Mouse (Mus musculus) liver, postnatal 0 days (tissue): ENCODE results near the gene Gm5965. TPM values are rescaled to one million over a fixed set of nuclear protein-coding genes. Genes with fewer than 3 reads are reported as not detected.

Experiments used
- ATAC-seq: fragments of 200-750 bp; cut with Nextera tagmentation; 2 replicates; pipeline ENCODE4 v1.8.0; 2017; ENCODE audit warnings: mild to moderate bottlenecking, moderate library complexity
- DNase-seq: peaks from one replicate; pipeline ENCODE4 v3.0.0-alpha.2; 2016
- H3K27ac ChIP-seq: fragments of 300-500 bp; sonication (generic); 2 replicates; pipeline ENCODE4 v1.5.1; 2014; ENCODE audit warnings: antibody characterized with exemption, moderate library complexity, mild to moderate bottlenecking, low read depth
- H3K27me3 ChIP-seq: fragments of 300-500 bp; sonication (generic); 2 replicates; pipeline ENCODE4 v1.6.1; 2014; ENCODE audit warnings: low read length, control low read depth, mixed read lengths; ENCODE audit not compliant: insufficient read depth
- H3K36me3 ChIP-seq: fragments of 300-500 bp; sonication (generic); replicated peaks from 2 replicates; pipeline ENCODE4 v1.6.1; 2014; ENCODE audit warnings: mild to moderate bottlenecking, control low read depth, low read length, moderate library complexity, mixed read lengths; ENCODE audit not compliant: insufficient read depth
- H3K4me1 ChIP-seq: fragments of 300-500 bp; sonication (generic); 2 replicates; pipeline ENCODE4 v1.6.1; 2014; ENCODE audit warnings: antibody characterized with exemption, mild to moderate bottlenecking, control low read depth; ENCODE audit not compliant: insufficient read depth
- H3K4me2 ChIP-seq: fragments of 300-500 bp; sonication (generic); 2 replicates; pipeline ENCODE4 v1.6.1; 2014; ENCODE audit warnings: low read depth, mild to moderate bottlenecking, low read length, moderate library complexity, mixed read lengths
- H3K4me3 ChIP-seq: fragments of 300-500 bp; sonication (generic); 2 replicates; pipeline ENCODE4 v1.5.1; 2014; ENCODE audit warnings: low read depth, low read length
- H3K9ac ChIP-seq: fragments of 300-500 bp; sonication (generic); replicated peaks from 2 replicates; pipeline ENCODE4 v1.6.1; 2014; ENCODE audit warnings: mild to moderate bottlenecking, moderate library complexity
- H3K9me3 ChIP-seq: fragments of 300-500 bp; sonication (generic); 2 replicates; pipeline ENCODE4 v1.6.1; 2016; ENCODE audit warnings: mild to moderate bottlenecking, control low read depth, low read length, mixed read lengths
- CTCF ChIP-seq: sonication (generic); IDR thresholded peaks from 2 replicates; pipeline ENCODE4 v1.5.1; 2016; ENCODE audit warnings: antibody characterized with exemption, low read depth
- EP300 ChIP-seq: IDR thresholded peaks from 2 replicates; pipeline ENCODE4 v1.6.1; 2016; ENCODE audit warnings: antibody characterized with exemption, low read depth, mild to moderate bottlenecking
- WGBS: fragments of 180-500 bp; shearing (Covaris S2); extraction: QIAGEN DNeasy Blood & Tissue Kit; methylation state at CpG from one replicate; pipeline ENCODE4 v1.1.7; 2014; ENCODE audit not compliant: insufficient replicate concordance; 5-methylcytosine and 5-hydroxymethylcytosine counted together
- polyA plus RNA-seq: library from polyadenylated mRNA; unstranded; fragments of >200 nt; fragmentation: Nextera tagmentation; extraction: Ambion mirVana; gene quantifications from 2 replicates; pipeline ENCODE4 v1.2.1, GENCODE M21; 2015

Gene Gm5965
- polyA plus RNA-seq, 1 experiment from 2014 or later, result not detected

- H3K27me3 ChIP-seq, result no peaks in the 10 kb centered on the region
- no peak overlapping the region for H3K4me3 ChIP-seq
- H3K9ac ChIP-seq, result no peak overlapping the region
- no peak overlapping the region for H3K4me2 ChIP-seq
- TF ChIP-seq EP300 (no peak), CTCF (no peak)
- no peak overlapping the region for H3K27ac ChIP-seq
- H3K36me3 ChIP-seq, result no peaks in the 10 kb centered on the region
- DNase-seq, result no peak
- no peaks in the 10 kb centered on the region for H3K4me1 ChIP-seq
- no peak for ATAC-seq
- WGBS, result 69% methylated on average over 3 of the region's 3 CpGs
- H3K9me3 ChIP-seq, result no peaks in the 10 kb centered on the region
Observed at GRCm38 (mm10) chr16:88826978-88827377, 49.3 kb downstream of the Gm5965 start.

Other genes with a start within 250 kb of the Gm5965 start
- gene Cldn8, start 214.7 kb upstream of the Gm5965 start, polyA plus RNA-seq, result 0.09 and 0.13 TPM in 2 replicates
- not detected in 2 replicates for gene Krtap24-1, start 165.6 kb upstream of the Gm5965 start, polyA plus RNA-seq
- not detected in 2 replicates for gene 2310079G19Rik, start 150.2 kb upstream of the Gm5965 start, polyA plus RNA-seq
- gene Krtap26-1, start 130.1 kb upstream of the Gm5965 start, polyA plus RNA-seq, result not detected in 2 replicates
- gene Krtap27-1, start 106.2 kb upstream of the Gm5965 start, polyA plus RNA-seq, result not detected in 2 replicates
- not detected in 2 replicates for gene 2310061N02Rik, start 69.9 kb upstream of the Gm5965 start, polyA plus RNA-seq
- not detected in 2 replicates for gene Krtap13-1, start 49.0 kb upstream of the Gm5965 start, polyA plus RNA-seq
- gene Krtap13, start 26.3 kb upstream of the Gm5965 start, polyA plus RNA-seq, result not detected in 2 replicates
- gene 2310034C09Rik, start 19.0 kb upstream of the Gm5965 start, polyA plus RNA-seq, result not detected in 2 replicates
- not detected in 2 replicates for gene 2310057N15Rik, start 3.7 kb upstream of the Gm5965 start, polyA plus RNA-seq
- not detected in 2 replicates for gene Gm20741, start 34.3 kb downstream of the Gm5965 start, polyA plus RNA-seq
- gene Krtap15, start 42.3 kb downstream of the Gm5965 start, polyA plus RNA-seq, result not detected in 2 replicates
- gene Krtap14, start 48.2 kb downstream of the Gm5965 start, polyA plus RNA-seq, result not detected in 2 replicates
- gene Krtap19-1, start 91.5 kb downstream of the Gm5965 start, polyA plus RNA-seq, result not detected in 2 replicates
- not detected in 2 replicates for gene Krtap19-2, start 96.4 kb downstream of the Gm5965 start, polyA plus RNA-seq
- gene Krtap19-3, start 100.1 kb downstream of the Gm5965 start, polyA plus RNA-seq, result not detected in 2 replicates
- not detected in 2 replicates for gene Krtap19-4, start 107.2 kb downstream of the Gm5965 start, polyA plus RNA-seq
- gene Krtap19-5, start 118.6 kb downstream of the Gm5965 start, polyA plus RNA-seq, result not detected in 2 replicates
- gene Krtap19-9b, start 154.4 kb downstream of the Gm5965 start, polyA plus RNA-seq, result not detected in 2 replicates
- not detected in 2 replicates for gene Krtap16-3, start 185.0 kb downstream of the Gm5965 start, polyA plus RNA-seq
- gene Krtap22-2, start 232.9 kb downstream of the Gm5965 start, polyA plus RNA-seq, result not detected in 2 replicates
- gene Gm10229, start 237.4 kb downstream of the Gm5965 start, polyA plus RNA-seq, result not detected in 2 replicates